Mouse (Mus musculus) cerebellum, adult (tissue): Measurements from ENCODE around the gene Tor1aip1.

Source experiments
- ATAC-seq: cut with Nextera tagmentation; 2 replicates; pipeline ENCODE4 v1.9.2; 2017; ENCODE audit warnings: mild to moderate bottlenecking, moderate library complexity, mixed read lengths; ENCODE audit not compliant: insufficient number of reproducible peaks, low FRiP score, low TSS enrichment

The Tor1aip1 gene

DNA sequence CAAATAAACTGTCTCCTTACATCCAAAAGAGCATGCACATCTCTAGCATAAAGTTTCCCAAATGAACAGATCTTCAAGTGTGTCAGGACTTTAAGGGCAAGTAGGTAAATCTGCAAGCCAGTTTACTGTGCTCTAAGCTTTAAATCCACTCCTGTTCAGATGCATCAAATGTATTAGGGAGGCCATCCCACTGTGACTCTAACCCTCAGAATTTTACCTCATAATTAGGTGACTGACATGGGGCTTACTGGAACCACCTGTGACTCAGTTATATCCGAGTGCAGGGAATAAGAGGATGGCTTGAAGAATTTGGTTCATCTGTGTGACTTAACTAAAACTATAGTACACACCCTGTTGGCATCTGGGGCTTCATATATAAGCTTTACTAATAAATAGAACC lies 1.6 kb downstream of the Tor1aip1 start:
- no peak for ATAC-seq

DNA sequence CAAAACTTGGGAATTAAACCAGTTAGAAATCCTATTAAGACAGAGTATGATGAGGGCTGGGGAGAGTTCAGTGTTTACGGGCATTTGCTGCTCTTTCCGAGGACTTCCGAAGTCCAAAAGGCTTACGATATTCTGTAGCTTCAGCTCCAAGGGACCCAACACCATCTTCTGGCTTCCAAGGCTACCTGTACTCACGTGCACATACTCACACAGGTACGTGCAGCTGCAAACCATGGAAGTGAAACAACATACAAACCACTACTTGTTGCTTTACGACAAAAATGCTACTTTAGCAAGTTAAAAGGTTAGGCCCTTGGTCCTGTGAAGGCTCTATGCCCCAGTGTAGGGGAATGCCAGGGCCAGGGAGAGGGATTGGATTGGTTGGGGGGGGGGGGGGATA lies 2.4 kb downstream of the Tor1aip1 start:
- ATAC-seq, result no peak

DNA sequence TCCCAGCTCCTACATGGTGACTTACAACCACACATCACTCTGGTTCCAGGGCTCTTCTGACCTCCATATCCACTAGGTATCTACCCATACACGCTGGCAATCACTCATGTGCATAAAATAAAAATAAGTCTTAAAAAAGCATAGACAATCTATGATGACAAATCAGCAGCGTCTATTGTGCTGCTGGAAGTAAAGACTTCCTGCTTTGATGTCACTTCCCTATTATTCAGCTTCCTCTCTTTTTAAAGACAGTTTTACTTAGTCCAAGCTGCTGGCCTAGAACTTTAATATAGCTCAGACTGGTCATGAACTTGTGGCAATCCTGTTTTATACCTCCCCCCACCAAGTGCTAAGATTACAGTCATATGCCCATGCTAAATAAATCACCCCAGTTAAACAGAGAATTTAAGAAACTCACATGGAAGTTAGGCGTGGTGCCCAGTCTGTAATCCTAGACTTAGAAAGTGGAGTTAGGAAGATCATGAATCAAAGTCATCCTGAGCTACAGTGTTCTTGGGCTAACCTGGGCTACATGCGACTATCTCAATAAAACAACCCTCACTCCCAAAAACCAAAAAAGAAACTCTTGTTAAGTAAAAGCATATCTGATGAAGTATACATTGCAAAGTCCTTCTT lies 7.8 kb downstream of the Tor1aip1 start:
- no peak for ATAC-seq

DNA sequence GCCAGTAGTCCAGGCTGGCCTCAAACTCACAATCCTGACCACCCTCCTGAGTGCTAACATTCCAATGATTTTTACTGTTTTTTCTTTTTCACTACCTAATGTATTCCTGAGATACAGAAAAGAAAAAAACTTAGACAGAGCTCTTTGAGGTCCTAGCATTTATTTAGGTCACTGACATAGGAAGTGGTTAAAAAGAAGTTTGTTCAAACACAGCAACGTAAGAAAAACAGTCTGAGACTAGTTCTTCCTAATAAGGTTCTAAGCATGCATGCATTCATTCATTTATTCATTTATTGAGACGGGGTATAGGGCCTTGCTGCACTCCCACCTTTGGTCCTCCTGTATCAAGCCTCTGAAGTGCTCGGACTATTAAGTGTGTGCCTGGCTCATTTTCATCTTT lies 8.4 kb downstream of the Tor1aip1 start:
- no peak for ATAC-seq

DNA sequence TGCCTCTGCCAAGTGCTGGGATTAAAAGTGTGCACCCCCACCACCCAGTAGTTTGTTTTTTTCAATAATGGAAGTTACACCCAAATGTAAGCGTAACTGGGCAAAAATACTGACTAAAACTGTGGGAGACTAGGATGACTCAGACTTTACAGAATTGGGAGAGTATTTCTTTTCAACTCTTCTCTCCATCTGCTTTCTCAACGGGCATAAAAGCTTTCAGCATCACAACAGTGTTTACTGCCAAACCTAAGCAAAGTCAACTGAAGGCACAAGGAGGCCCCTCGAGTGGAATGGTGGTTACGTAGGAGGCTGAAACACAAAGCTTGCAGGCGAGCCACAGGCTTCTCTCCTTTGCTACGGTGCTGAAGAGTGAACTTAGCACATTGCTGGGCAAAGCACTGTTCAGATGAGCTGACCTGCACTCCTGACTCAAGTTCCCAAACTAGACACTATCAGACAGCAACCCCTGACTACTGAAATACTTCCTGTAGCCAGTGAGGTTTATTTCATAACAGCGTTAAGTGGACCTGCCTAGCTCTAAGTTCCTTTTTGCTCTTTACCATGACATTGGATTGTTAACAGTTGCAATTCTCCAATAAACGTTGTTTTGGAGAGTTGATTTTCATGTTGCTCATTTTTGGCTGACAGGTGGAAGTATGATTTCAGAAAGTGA lies 11.3 kb downstream of the Tor1aip1 start:
- ATAC-seq, result no peak

DNA sequence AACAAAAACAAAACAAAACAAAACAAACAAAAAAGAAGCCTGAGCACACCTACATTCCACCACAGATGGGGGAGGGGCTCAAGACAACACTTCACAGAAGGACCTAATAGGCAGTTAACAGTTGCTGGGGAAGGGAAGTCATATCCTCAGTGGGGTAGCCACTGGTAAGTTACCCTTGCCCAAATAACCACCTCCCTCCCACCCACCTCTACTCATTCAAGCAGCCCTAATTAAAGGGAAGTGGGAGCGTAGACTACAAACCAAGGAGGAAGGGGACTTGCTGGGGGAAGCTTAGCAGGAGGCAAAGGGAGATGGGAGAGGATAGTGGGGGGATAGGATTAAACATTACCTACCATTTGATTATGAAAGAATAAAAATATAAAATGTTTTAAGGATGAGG lies 15.9 kb downstream of the Tor1aip1 start:
- no peak for ATAC-seq

DNA sequence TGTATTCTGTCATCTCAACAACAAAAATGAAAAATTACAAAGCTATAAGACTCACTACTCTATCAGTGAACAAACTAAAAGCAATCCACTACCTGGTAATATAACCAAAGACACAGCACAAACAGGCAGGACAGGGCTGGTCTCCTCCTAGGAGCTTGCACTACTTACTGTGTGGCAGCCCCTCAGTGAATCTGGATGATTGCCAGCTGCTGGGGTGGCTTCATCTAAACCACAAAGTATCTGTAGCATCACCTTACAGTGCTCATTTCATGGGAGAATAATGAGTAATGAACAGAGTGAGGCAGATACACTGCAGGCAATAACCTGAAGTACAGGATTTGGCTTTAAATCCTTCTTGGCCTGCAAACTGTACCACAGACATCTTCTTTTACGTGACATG lies 16.5 kb downstream of the Tor1aip1 start:
- no peak for ATAC-seq

DNA sequence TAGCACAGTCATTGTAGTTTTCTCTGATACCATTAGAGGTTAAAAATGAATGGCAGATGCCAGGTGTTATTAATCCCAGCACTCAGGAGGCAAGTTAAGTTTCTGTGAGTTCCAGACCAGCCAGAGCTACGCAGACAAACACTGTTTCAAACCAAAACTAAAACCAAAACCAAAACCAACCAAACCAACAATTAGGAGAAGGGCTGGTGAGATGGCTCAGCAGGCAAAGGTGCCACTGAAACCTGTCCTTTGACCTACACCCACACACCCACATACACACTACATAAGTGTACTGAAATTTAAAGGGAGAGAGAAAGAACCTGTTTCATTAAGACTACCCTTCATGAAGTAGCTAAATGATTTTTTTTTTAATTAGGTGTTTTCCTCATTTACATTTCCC lies 27.3 kb downstream of the Tor1aip1 start:
- ATAC-seq, result no peak

DNA sequence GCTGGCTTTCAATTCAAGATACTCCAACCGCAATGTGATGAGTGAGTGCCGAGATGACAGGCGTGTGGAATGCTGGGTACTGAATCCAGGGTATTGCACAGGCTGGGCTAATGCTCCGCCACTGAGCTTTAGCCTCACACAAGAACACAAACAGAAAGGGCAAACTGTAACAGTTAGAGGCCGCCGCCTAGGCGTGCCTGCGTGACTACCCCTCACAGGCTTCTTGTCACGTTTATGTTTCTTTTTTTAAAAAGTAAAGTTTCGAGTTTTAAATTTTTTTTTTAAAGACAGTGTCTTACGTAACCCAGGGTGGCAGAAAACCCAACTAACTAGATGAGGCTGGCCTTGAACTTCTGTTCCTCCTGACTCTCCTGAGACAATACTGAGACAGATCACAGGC lies 30.4 kb downstream of the Tor1aip1 start:
- ATAC-seq, result no peak

DNA sequence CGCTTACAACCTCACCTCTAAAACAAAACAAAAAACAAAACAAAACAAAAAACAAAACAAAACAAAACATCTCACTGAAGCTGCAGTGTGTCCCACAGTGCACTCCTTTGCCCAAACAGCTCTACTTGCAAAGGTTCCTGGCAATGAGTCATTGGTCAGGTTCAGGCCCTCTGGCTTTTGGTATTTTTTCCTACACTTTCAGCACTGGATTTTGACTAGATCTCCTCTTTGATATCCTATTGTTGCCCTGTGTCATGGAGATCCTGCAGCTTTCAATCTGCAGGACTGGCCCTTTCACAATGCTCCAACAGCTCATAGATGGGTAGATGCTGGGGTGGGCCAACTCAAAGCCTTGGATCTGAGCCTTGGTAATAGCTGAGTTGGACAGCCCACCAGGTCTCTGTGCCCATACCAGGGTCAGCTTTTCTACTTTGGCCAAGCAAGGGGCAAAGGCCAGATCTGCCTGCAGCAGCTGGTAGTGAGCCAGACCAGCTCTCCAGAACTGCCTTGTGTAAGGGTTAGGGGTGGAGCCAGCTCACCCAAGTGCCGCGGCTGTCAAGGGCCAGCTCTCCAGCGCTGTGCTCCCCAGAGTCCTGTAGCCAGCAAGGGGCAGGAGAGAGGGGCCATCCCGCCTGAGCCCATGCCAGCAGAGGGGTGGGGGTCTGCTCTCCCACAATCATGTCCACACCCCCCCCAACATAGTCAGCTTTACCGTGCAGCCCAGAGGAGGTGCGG lies 32.9 kb downstream of the Tor1aip1 start:
- ATAC-seq, result peak; percentile 36; the same call in 1 of the 2 replicates

DNA sequence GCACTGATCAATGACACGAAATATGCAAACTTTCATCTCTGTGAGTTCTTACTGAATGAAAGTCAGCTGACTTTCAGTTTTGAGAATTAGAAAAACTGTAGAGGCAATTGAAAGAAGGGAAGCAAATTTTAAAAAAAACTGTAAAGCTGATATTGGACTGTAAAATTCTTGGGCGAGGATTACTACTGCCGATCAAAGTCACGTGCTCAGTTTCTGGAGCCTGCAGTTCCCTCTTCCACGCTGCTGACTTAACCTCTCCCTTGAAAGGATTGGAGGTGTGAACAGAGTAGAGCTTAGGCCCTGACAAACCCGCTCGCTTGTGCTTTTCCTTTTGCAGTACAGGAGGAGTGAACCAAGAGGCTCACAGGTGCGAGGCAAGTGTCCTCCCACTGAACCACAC lies 33.9 kb downstream of the Tor1aip1 start:
- ATAC-seq, result no peak

DNA sequence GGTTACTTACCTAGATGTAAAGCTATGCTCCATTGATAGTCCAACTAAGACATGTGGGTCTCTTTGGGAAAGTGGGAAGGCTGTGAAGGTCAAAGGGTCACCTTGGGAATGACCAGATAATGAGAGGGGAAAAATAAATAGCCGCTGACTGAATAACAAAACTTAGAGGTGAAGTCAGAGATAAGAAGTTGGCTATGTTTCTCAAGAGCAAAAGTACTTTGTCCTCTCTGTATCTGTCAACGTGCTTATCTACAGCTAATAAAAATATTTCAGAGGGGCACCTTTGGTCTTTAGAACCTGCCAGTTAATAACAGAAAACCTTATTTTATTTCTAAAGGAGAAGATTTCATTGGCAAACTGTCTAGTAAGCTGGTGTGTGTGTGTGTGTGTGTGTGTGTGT lies 40.7 kb downstream of the Tor1aip1 start:
- ATAC-seq, result no peak

DNA sequence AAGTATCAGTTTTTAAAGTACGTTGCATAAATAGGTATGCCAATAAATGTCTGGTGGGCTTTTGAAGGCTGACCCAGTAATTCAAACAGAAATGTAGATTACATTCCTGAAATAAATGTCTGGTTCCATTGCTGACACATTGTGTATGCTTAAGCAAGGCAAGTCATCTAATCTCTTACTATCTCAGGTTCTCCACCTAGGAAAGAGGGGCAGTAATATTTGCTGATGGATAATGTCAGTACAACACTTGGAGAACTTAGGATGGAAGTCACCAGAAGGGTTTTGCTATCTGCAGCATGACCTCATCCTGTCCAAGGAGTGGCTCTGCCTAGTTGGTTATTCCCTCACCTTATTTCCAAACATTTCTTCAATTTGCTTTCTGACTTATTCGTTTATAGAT lies 41.8 kb downstream of the Tor1aip1 start:
- ATAC-seq, result no peak

DNA sequence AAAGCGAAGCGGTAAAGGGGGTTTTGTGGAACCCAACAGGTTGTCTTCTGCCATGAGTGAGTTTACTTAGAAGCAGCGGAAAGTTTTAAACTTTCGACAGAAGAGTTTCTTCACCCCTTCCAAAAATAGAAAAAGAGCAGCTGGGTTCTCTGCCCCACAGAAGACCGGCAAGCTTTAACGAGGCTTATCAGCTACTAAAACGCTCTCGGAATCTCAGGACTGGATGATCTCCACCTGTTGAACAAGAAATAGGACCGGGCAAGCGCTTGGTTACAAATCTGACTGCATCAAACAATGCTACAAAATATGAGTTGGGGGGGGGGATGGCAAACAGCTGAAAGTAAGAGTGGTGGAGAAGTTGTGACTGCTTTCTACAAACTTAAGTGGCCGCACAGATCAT lies 45.9 kb downstream of the Tor1aip1 start:
- no peak for ATAC-seq

DNA sequence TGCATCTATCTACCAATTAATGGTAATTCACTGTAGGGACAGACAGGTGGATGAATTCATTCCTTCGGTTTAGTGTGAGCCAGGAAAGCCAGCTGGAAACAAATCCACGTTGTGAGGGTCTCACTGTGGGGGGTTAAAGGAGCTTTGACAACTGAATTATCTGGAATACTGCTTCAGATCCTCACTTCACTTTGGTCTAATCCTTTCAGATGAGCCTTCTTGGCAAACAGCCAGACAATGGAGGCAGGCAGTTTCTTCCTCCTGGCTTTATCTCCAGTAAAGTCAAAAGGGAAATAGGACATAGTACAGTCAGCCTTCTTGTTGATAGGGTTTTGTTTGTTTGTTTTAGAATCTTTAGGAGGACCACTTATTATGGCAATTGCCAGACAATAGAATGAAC lies 46.9 kb downstream of the Tor1aip1 start:
- no peak for ATAC-seq

DNA sequence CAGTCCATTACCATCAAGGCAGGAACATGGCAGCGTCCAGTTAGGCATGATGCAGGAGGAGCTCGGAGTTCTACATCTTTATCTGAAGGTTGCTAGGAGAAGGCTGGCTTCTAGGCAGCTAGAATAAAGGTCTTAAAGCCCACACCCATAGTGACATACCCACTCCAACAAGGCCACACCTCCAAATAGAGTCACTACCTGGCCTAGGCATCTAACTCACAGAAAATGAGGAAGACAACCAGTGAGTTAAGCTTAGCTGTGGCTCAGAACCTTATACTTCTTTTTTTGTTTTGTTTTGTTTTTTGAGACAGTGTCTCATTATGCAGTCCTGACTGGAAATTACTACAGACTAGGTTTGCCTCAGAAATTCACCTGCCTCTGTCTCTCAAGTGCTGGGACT lies 48.7 kb downstream of the Tor1aip1 start:
- ATAC-seq, result no peak

DNA sequence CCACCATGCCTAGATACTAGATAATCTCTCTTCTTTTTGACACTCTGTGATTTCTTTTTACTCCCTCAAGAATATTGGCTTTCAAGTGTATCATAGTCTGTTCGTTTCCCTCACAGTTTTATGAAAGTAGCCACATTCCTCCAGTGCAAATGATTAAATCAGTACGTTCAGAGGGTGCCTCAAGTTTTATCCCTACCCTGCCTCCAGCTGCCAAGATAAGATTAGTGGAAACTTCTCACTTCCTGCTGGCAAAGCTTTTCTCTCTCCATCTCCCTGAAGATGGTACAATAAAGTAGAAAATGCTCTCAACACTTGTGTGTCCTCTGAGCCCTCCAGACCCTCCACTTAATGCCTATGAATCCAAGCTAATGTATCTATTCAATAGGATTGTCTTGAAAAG lies 61.3 kb downstream of the Tor1aip1 start:
- ATAC-seq, result no peak

DNA sequence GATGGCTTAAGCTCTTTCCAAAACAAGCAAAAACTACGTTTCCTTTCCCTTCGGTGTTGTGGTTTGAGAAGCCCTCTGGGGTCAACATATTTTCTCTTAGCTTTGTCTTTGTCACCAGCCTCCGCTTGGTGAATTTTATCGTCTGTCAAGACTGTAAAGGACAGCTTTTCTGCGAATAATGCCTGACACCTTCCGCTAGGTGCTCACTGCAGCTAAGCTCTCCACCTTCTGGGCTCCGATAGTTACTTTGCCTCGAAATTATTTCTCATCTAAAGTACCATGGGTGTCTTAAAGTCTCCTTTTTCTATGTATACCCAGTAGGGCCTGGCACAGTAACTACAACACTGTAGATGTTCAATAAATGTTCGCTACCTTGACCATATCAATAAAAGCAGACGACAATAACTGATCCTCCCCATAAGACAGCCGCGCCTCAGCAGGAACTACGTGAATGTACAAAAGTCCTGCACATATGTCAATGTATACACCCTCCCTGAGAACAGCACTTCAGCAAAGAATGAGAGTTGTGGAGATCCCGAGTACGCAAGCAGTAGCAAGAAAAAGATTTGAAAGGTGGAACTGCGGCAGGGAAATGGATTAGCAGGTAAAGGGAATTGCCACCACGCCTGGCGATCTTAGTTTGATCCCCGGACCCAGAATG lies 62.4 kb downstream of the Tor1aip1 start:
- ATAC-seq, result peak; percentile 38

DNA sequence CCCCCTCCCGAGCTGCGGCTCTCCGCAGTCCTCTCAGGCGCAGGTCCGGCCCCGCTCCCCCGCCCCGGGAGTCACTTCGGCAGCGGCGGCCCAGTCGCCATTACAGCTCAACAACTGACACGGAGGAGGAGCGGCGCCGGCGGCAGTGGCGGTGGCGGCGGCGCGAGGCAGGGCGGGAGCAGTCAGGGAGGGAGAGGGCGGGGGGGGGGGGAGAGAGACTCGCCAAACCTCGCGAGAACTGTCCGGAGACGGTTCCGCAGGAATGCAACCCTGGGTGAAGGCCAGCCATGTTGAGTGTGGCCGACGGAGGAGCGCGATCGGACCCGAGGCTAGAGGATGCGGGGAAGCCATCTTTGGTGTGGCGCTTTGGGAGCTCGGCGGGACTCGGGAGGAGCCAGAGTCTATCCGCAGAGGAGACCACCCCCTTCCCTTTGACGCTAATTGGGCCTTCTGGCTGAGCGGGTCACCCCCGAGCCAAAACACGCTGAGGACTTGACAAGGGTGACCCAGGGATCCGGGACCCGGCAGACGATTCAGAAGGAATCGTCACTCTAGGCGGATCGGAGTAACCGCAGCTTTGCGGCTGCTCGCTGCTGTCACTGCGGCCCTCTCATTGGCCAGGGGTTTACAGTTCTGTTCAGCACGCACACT lies 63.1 kb downstream of the Tor1aip1 start, which contains the start of gene Cep350:
TSS of gene Cep350 (minus strand) at position 188 of the 651 bp plus-strand sequence.
- peak; percentile 97 for ATAC-seq
